Mouse (Mus musculus): ENCODE measurements around the gene Cdhr5.

- TF ChIP-seq POLR2A (IDR thresholded peaks at IDR 0.05; ENCODE audit: insufficient read length, low read depth) (no peak), USF1 (IDR thresholded peaks at IDR 0.05; ENCODE audit: low read depth) (no peak), MAX (IDR thresholded peaks at IDR 0.05; ENCODE audit: low read depth) (no peak), POLR2AphosphoS2 (IDR thresholded peaks at IDR 0.05; ENCODE audit: insufficient read length, low read depth) (no peak), MYOD1 (IDR thresholded peaks at IDR 0.05; ENCODE audit: control insufficient read depth in 1 of 3, insufficient read length in 2 of 3, low read depth in 2 of 3) (no peak), E2F4 (IDR thresholded peaks at IDR 0.05; ENCODE audit: insufficient read depth) (no peak), CEBPB (IDR thresholded peaks at IDR 0.05; ENCODE audit: insufficient read depth, poor library complexity, severe bottlenecking) (no peak)
These were observed 57.0 kb downstream of the Cdhr5 start for GRCm38 (mm10) chr7:141219558-141220099.

Measured in myocyte (in vitro differentiated cells).